Mouse (Mus musculus) spleen, adult 2 months (tissue): Measurements from ENCODE around the gene Stub1.

Experiments
- CTCF ChIP-seq: fragments of 200-500 bp; IDR thresholded peaks from 2 replicates; pipeline ENCODE4 v1.5.1; 2011; ENCODE audit warnings: mild to moderate bottlenecking, inconsistent platforms; ENCODE audit not compliant: insufficient read depth, insufficient read length, insufficient replicate concordance; ENCODE audit errors: extremely low read depth
- POLR2A ChIP-seq: fragments of 200-500 bp; IDR thresholded peaks from 2 replicates; pipeline ENCODE4 v1.6.1; 2011; ENCODE audit warnings: low read depth, low read length, inconsistent platforms

- TF ChIP-seq CTCF, result no peak
- TF ChIP-seq POLR2A, result no peak
Observed at GRCm38 (mm10) chr17:25876347-25876915, 43.2 kb upstream of the Stub1 start.
